Mouse (Mus musculus): ENCODE data around the gene Pxdn. TPM values are rescaled to one million over a fixed set of nuclear protein-coding genes. Genes with fewer than 3 reads are reported as not detected.

Pxdn gene
- 43.1 and 46.9 TPM in 2 replicates for polyA plus RNA-seq (2015; fragmentation: Nextera tagmentation; extraction: Ambion mirVana)

GRCm38 (mm10) chr12:29937308-29937707, at the start of gene Pxdn:
Gene Pxdn (plus strand): TSS chr12:29937608.
- Histone ChIP-seq H3K9ac (peak within 1 kb of the TSS; percentile 92), H3K4me2 (peak within 1 kb of the TSS; percentile 89), H3K27ac (peak within 1 kb of the TSS; percentile 92), H3K36me3 (peaks cover 3% of the 10 kb centered on the region), H3K4me3 (peak within 1 kb of the TSS; percentile 83), H3K4me1 (replicated peaks) (peaks cover 39% of the 10 kb centered on the region), H3K27me3 (no peaks in the 10 kb centered on the region), H3K9me3 (no peaks in the 10 kb centered on the region)
- WGBS: 29% methylated on average over 8 of the region's 8 CpGs
- ATAC-seq (ENCODE audit: low FRiP score): no peak

DNA sequence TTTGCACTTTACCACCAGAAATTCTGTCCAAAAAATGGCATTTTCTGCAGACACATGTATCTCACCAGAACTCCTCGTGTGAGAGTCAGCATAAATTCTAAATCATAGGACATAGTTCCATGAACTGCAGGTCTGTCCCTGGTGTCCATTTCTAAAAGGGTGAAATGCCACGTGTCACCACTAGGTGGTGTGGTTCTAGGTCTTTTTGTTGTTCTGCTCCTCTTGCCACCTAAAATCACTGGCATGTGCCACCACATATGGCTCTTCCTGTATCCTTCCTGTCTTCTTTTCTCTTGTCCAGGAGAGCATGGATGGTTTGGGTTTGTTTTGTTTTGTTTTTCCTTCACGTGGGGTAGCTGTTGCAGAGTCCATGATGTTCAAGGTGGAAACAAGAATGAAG, 42.7 kb upstream of the Pxdn start:
- H3K27ac ChIP-seq: no peak overlapping the region
- WGBS: 28% methylated on average over 3 of the region's 3 CpGs
- ATAC-seq (ENCODE audit: low FRiP score): peak; percentile 19; the same call in 1 of the 2 replicates

DNA sequence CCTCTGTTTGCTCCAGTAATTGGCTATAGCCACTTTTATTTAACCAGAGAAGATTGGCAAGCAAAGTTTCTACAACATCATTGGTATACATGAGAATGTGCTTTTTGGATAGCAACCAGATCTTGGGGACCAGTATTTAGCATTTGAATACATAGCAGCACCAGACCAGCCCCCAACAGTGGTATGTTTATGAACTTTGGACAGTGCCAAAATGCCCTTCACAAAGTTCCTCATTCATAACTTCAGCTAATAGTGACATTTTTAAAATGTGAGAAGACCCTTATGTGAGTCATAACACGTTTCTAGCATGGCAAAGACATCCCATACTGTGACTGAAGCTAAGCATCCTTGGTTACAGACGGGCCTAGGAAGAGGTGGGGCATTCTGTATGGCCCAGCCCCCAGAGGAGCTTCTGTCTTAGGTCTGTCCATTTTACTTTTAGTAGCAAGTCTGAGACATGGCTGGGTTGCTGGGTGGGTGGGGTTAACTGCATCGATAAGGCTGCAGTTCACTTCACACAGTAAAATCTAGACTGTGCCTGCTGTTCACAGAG, 39.8 kb upstream of the Pxdn start:
- ATAC-seq (ENCODE audit: low FRiP score): no peak
- H3K9me3 ChIP-seq: no peaks in the 10 kb centered on the region
- H3K4me2 ChIP-seq: no peak overlapping the region
- WGBS: 77% methylated on average over 3 of the region's 3 CpGs
- H3K9ac ChIP-seq: no peak overlapping the region
- no peak overlapping the region for H3K27ac ChIP-seq
- H3K36me3 ChIP-seq: peaks cover 62% of the 10 kb centered on the region
- no peak overlapping the region for H3K4me3 ChIP-seq
- H3K4me1 ChIP-seq (replicated peaks): no peaks in the 10 kb centered on the region
- no peaks in the 10 kb centered on the region for H3K27me3 ChIP-seq

More for the DNA sequence above, 42.7 kb upstream of the Pxdn start:
- no peaks in the 10 kb centered on the region for H3K9me3 ChIP-seq
- H3K4me2 ChIP-seq: no peak overlapping the region
- H3K9ac ChIP-seq: no peak overlapping the region
- no peak overlapping the region for H3K4me3 ChIP-seq
- H3K4me1 ChIP-seq (replicated peaks): no peaks in the 10 kb centered on the region
- peaks cover 68% of the 10 kb centered on the region for H3K36me3 ChIP-seq
- H3K27me3 ChIP-seq: no peaks in the 10 kb centered on the region

- H3K4me2 ChIP-seq: no peak overlapping the region
- no peak overlapping the region for H3K9ac ChIP-seq
- no peak for ATAC-seq (ENCODE audit: low FRiP score)
- H3K36me3 ChIP-seq: peaks cover 42% of the 10 kb centered on the region
- H3K4me1 ChIP-seq (replicated peaks): no peaks in the 10 kb centered on the region
- no peaks in the 10 kb centered on the region for H3K27me3 ChIP-seq
- WGBS: 88% methylated on average over 4 of the region's 4 CpGs
- no peaks in the 10 kb centered on the region for H3K9me3 ChIP-seq
- no peak overlapping the region for H3K27ac ChIP-seq
- H3K4me3 ChIP-seq: no peak overlapping the region
Measured at GRCm38 (mm10) chr12:29904101-29904874, 33.1 kb upstream of the Pxdn start.

DNA sequence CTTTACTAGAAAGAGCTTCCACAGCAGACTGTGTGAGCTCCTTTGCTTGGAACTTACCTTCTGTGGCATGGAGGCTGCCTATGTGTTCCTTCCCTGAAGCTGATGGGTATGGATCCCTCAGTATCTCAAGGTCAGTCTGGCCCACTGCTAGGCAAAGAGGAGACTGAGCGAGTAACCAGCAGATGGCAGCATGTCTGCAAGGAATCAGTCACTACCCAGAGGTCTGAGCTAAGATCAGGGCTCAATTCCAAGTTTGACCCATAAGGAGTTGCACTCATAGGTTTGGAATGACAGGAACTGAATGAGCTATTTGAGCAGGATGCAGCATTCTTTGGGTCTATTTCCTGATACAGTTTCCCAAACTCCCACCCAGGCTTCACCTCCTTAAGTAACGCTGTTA, 30.4 kb upstream of the Pxdn start:
- no peak for ATAC-seq (ENCODE audit: low FRiP score)
- Histone ChIP-seq H3K9ac (no peak overlapping the region), H3K27me3 (no peaks in the 10 kb centered on the region), H3K4me1 (replicated peaks) (no peaks in the 10 kb centered on the region), H3K9me3 (no peaks in the 10 kb centered on the region), H3K4me3 (no peak overlapping the region), H3K27ac (no peak overlapping the region), H3K36me3 (peaks cover 45% of the 10 kb centered on the region), H3K4me2 (no peak overlapping the region)
- WGBS: 63% methylated on average over 2 of the region's 2 CpGs

DNA sequence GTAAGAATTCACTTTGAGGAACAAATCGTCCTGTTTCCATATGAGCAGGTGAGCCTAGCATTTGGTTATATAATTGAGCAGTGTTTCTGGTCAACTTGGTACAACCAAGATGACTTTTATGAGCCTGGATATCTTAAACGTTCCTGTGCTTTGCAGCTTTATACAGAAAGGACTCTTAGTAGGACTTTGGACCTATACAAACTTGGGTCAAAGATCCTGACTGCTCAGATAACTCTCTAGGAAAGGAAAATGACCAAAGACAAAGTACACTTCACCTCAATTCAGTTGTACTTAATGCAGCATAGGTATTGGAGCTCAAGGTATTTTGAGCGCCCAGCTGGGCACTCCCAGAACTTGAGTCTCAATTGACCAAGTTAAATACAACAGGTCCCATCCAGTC, 21.3 kb upstream of the Pxdn start:
- no peaks in the 10 kb centered on the region for H3K9me3 ChIP-seq
- peaks cover 89% of the 10 kb centered on the region for H3K36me3 ChIP-seq
- no peak overlapping the region for H3K27ac ChIP-seq
- no peaks in the 10 kb centered on the region for H3K27me3 ChIP-seq
- H3K4me3 ChIP-seq: no peak overlapping the region
- no peak overlapping the region for H3K9ac ChIP-seq
- ATAC-seq (ENCODE audit: low FRiP score): no peak
- no peak overlapping the region for H3K4me2 ChIP-seq
- WGBS: 92% methylated on average over 3 of the region's 3 CpGs
- H3K4me1 ChIP-seq (replicated peaks): no peaks in the 10 kb centered on the region

DNA sequence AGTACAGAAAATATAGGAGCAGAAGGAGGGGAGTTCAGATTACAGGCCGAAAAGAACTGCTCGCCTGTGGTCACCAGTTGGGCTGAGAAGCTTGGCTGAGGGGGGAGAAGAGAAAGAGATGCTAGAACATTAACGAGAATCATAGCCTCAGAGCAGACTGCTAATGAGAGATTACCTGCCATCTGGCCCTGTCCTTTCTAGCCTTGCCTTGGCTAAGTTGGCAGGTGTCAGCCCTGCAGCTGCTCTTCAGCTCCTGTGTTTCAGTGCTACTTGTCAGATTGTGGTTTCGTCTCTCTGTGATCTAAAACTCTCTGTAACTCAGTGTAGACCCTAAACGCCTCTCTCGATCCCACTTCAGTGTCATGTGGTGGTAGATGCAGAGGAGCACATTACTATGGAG, 20.6 kb upstream of the Pxdn start:
- Histone ChIP-seq H3K27ac (no peak overlapping the region), H3K4me3 (no peak overlapping the region), H3K4me2 (no peak overlapping the region), H3K9ac (no peak overlapping the region), H3K36me3 (peaks cover 87% of the 10 kb centered on the region), H3K4me1 (replicated peaks) (no peaks in the 10 kb centered on the region), H3K27me3 (no peaks in the 10 kb centered on the region), H3K9me3 (no peaks in the 10 kb centered on the region)
- 84% methylated on average over 6 of the region's 6 CpGs for WGBS
- no peak for ATAC-seq (ENCODE audit: low FRiP score)

- H3K9me3 ChIP-seq: no peaks in the 10 kb centered on the region
- H3K4me3 ChIP-seq: no peak overlapping the region
- H3K27ac ChIP-seq: no peak overlapping the region
- no peak for ATAC-seq (ENCODE audit: low FRiP score)
- 88% methylated on average over 7 of the region's 7 CpGs for WGBS
- peaks cover 76% of the 10 kb centered on the region for H3K36me3 ChIP-seq
- H3K4me1 ChIP-seq (replicated peaks): no peaks in the 10 kb centered on the region
- no peaks in the 10 kb centered on the region for H3K27me3 ChIP-seq
- no peak overlapping the region for H3K9ac ChIP-seq
- no peak overlapping the region for H3K4me2 ChIP-seq
Measured at GRCm38 (mm10) chr12:29920298-29920697, 17.1 kb upstream of the Pxdn start.

DNA sequence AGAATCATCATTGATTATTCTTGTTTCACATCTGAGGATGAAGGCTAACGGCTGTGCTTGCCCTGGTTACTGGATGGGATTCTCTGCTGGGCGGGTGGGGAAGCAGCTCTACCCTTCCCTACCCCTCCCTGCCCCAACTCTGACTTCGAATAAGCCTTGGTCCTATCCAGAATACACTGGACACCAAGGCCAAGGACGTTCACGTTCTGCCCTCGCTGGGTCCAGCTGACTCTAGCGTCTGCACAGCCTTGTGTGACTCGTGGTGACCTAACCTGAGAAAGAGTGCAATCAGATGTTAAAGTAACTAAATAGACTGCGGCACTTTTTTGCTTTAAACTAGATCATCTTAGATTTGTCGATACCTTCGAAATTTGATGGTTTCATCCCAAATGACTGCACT, 15.9 kb upstream of the Pxdn start:
- H3K27ac ChIP-seq: no peak overlapping the region
- ATAC-seq (ENCODE audit: low FRiP score): no peak
- WGBS: 83% methylated on average over 11 of the region's 11 CpGs

GRCm38 (mm10) chr12:29926896-29927295, 10.5 kb upstream of the Pxdn start:
- no peak overlapping the region for H3K4me3 ChIP-seq
- H3K36me3 ChIP-seq: peaks cover 32% of the 10 kb centered on the region
- 0 out of 2 replicates have a peak overlapping the region, but pooled peaks have one; percentile 35 for H3K27ac ChIP-seq
- H3K9ac ChIP-seq: no peak overlapping the region
- H3K4me2 ChIP-seq: no peak overlapping the region
- 0 out of 2 replicates have a peak, but pooled peaks have one; percentile 57 for ATAC-seq (ENCODE audit: low FRiP score)
- no peaks in the 10 kb centered on the region for H3K4me1 ChIP-seq (replicated peaks)
- H3K9me3 ChIP-seq: no peaks in the 10 kb centered on the region
- no peaks in the 10 kb centered on the region for H3K27me3 ChIP-seq
- WGBS: 40% methylated on average over 3 of the region's 3 CpGs

More for the DNA sequence above, 15.9 kb upstream of the Pxdn start:
- no peaks in the 10 kb centered on the region for H3K27me3 ChIP-seq
- no peaks in the 10 kb centered on the region for H3K9me3 ChIP-seq
- H3K4me3 ChIP-seq: no peak overlapping the region
- no peak overlapping the region for H3K9ac ChIP-seq
- peaks cover 72% of the 10 kb centered on the region for H3K36me3 ChIP-seq
- H3K4me2 ChIP-seq: no peak overlapping the region
- no peaks in the 10 kb centered on the region for H3K4me1 ChIP-seq (replicated peaks)

DNA sequence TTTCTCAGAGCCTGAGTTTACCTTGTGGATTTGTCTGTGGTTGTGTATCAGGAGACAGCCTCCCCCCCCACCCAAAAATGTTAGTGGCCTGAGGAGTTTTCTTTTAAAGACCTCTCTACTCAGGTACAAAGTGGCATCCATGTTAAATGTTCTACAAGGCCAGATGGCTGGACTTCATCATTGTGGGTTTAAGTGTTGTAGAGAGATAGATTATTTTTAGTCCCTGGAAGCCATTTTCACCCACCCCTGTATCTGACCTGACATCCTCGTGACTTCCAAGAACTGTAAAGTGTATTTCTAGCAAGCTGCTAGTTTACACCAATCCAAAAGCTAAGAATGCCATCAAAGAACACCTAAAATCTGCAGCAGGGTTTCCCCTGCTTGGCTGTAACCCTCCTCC, 6.8 kb upstream of the Pxdn start:
- peaks cover 7% of the 10 kb centered on the region for H3K36me3 ChIP-seq
- H3K9ac ChIP-seq: no peak overlapping the region
- H3K27me3 ChIP-seq: no peaks in the 10 kb centered on the region
- H3K9me3 ChIP-seq: no peaks in the 10 kb centered on the region
- H3K4me3 ChIP-seq: no peak overlapping the region
- no peak overlapping the region for H3K27ac ChIP-seq
- WGBS: 84% methylated on average over 1 of the region's 1 CpGs
- no peak overlapping the region for H3K4me2 ChIP-seq
- no peaks in the 10 kb centered on the region for H3K4me1 ChIP-seq (replicated peaks)
- ATAC-seq (ENCODE audit: low FRiP score): no peak

DNA sequence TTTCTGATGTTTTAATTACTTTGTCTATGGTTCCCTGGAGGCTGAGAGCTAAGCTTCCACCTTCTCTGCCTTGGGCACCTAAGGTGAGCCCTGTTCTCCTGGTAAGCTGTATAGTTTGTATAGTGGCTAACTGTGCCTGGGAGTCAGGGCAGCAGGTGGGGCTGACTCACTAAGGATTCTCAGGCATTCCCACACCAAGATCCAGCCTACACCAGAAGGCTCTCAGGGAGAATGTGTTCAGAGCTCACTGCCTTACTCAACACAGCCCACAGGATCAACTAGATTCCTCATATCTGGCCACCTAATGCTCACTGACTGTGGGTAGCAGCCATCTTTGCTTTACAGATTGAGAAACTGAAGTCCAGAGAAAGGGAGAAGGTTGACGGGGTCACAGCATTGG, 4.5 kb upstream of the Pxdn start:
- Histone ChIP-seq H3K9me3 (no peaks in the 10 kb centered on the region), H3K27ac (no peak overlapping the region), H3K9ac (no peak overlapping the region), H3K4me1 (replicated peaks) (peaks cover 9% of the 10 kb centered on the region), H3K36me3 (no peaks in the 10 kb centered on the region), H3K4me2 (no peak overlapping the region), H3K4me3 (no peak overlapping the region), H3K27me3 (no peaks in the 10 kb centered on the region)
- WGBS: 96% methylated on average over 1 of the region's 1 CpGs
- no peak for ATAC-seq (ENCODE audit: low FRiP score)

DNA sequence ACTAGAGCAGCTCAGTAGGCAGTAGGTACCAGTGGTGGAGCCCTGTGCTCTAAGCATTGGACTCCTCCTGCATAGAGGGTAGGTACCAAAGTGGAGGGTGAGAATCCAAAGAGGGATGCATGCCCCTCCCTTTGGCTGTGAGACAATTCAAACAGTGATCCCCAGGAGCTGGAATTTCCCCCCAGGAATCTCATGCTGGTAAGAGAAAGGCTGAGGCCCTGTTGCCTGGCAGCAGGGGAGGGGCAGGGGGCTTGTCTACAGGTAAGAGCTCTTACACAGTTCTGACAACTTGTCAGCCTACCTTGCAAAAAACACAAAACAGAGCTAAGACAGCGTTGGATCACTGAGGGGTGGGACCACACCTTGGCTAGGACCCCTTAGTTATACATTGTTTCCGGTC, 3.9 kb upstream of the Pxdn start:
- Histone ChIP-seq H3K4me2 (no peak overlapping the region), H3K27me3 (no peaks in the 10 kb centered on the region), H3K4me3 (no peak overlapping the region), H3K36me3 (no peaks in the 10 kb centered on the region), H3K9ac (no peak overlapping the region), H3K27ac (no peak overlapping the region), H3K4me1 (replicated peaks) (peaks cover 9% of the 10 kb centered on the region), H3K9me3 (no peaks in the 10 kb centered on the region)
- 70% methylated on average over 2 of the region's 2 CpGs for WGBS
- no peak for ATAC-seq (ENCODE audit: low FRiP score)

Measured in hindbrain, embryonic 13.5 days (tissue).